Mouse (Mus musculus) CH12.LX (cell line): ENCODE results near the gene Fam118a. TPM values are rescaled to one million over a fixed set of nuclear protein-coding genes. Genes with fewer than 3 reads are reported as not detected.

Source experiments
- DNase-seq: peaks from one replicate; pipeline ENCODE4 v3.0.0-alpha.2; 2013; ENCODE audit errors: extremely low read depth
- H3K27ac ChIP-seq: 2 replicates; pipeline ENCODE4 v1.5.1; 2012; ENCODE audit warnings: low read depth, mild to moderate bottlenecking, control low read depth, moderate library complexity; ENCODE audit not compliant: insufficient read depth
- H3K27me3 ChIP-seq: replicated peaks from 2 replicates; pipeline ENCODE3; 2012; ENCODE audit warnings: inconsistent platforms
- H3K36me3 ChIP-seq, 2 experiments: replicated peaks in 1 of 2; 2 replicates each; pipeline versions ENCODE3 to v1.6.1; 2012; ENCODE audit warnings: inconsistent platforms in 1 of 2, low read length in 1 of 2, mild to moderate bottlenecking in 1 of 2, mixed read lengths in 1 of 2, moderate library complexity in 1 of 2; ENCODE audit not compliant: control insufficient read depth in 1 of 2, insufficient read depth in 1 of 2
- H3K4me1 ChIP-seq, 2 experiments: 2 replicates each; pipeline ENCODE4 v1.6.1; 2012; ENCODE audit warnings: inconsistent platforms in 1 of 2, moderate library complexity in 1 of 2; ENCODE audit not compliant: insufficient read depth in 2 of 2, control insufficient read depth in 1 of 2
- H3K4me2 ChIP-seq: 2 replicates; pipeline ENCODE4 v1.6.1; 2012; ENCODE audit warnings: low read depth, mild to moderate bottlenecking, control low read depth; ENCODE audit not compliant: poor library complexity, insufficient read depth, severe bottlenecking
- H3K4me3 ChIP-seq, 3 experiments: fragments of 150-350 bp in 1 of 3; sonication (generic) in 1 of 3; replicated peaks in 1 of 3; 2 replicates each; pipeline versions ENCODE3 to v1.5.1; 2011 to 2012; ENCODE audit warnings: low read depth in 2 of 3, low read length in 2 of 3, mild to moderate bottlenecking in 2 of 3, moderate library complexity in 2 of 3, control low read depth in 1 of 3, improper control_type of control experiment in 1 of 3, inconsistent platforms in 1 of 3, mixed read lengths in 1 of 3; ENCODE audit not compliant: poor library complexity in 1 of 3
- H3K79me2 ChIP-seq: replicated peaks from 2 replicates; pipeline ENCODE4 v1.6.1; 2012; ENCODE audit warnings: mild to moderate bottlenecking, moderate library complexity; ENCODE audit not compliant: control insufficient read depth, poor library complexity, insufficient read depth, severe bottlenecking; ENCODE audit errors: extremely low read depth
- H3K9ac ChIP-seq: 2 replicates; pipeline ENCODE4 v1.6.1; 2012; ENCODE audit warnings: low read depth, mild to moderate bottlenecking, control low read depth, moderate library complexity; ENCODE audit not compliant: insufficient read depth
- H3K9me3 ChIP-seq: replicated peaks from 2 replicates; pipeline ENCODE3; 2012; ENCODE audit warnings: low read length, inconsistent platforms, mixed read lengths
- CHD2 ChIP-seq: IDR thresholded peaks from 2 replicates; pipeline ENCODE4 v1.6.1; 2011; ENCODE audit warnings: low read length, improper control_type of control experiment
- IRF4 ChIP-seq: IDR thresholded peaks from 2 replicates; pipeline ENCODE4 v1.6.1; 2014; ENCODE audit warnings: low read depth, mild to moderate bottlenecking, inconsistent platforms, low read length, improper control_type of control experiment
- KAT2A ChIP-seq: IDR thresholded peaks from 2 replicates; pipeline ENCODE4 v1.6.1; 2012; ENCODE audit warnings: low read length, improper control_type of control experiment, inconsistent platforms; ENCODE audit not compliant: insufficient replicate concordance
- MAFK ChIP-seq: IDR thresholded peaks from 2 replicates; pipeline ENCODE4 v1.6.1; 2011; ENCODE audit warnings: low read length, improper control_type of control experiment; ENCODE audit not compliant: insufficient replicate concordance
- MAZ ChIP-seq: IDR thresholded peaks from 2 replicates; pipeline ENCODE4 v1.6.1; 2012; ENCODE audit warnings: low read depth, mild to moderate bottlenecking, inconsistent platforms, low read length, improper control_type of control experiment, moderate library complexity
- MEF2A ChIP-seq: IDR thresholded peaks from 2 replicates; pipeline ENCODE4 v1.6.1; 2014; ENCODE audit warnings: low read depth, mild to moderate bottlenecking, inconsistent platforms, low read length, improper control_type of control experiment, borderline replicate concordance
- MXI1 ChIP-seq: IDR thresholded peaks from 2 replicates; pipeline ENCODE4 v1.6.1; 2011; ENCODE audit warnings: mild to moderate bottlenecking, low read depth, low read length, improper control_type of control experiment
- MYC ChIP-seq: IDR thresholded peaks from 2 replicates; pipeline ENCODE4 v1.6.1; 2011; ENCODE audit warnings: low read depth, mild to moderate bottlenecking, improper control_type of control experiment, low read length
- PAX5 ChIP-seq: IDR thresholded peaks from 2 replicates; pipeline ENCODE4 v1.6.1; 2012; ENCODE audit warnings: low read length, inconsistent platforms, mixed read lengths
- POLR2AphosphoS2 ChIP-seq: IDR thresholded peaks from 2 replicates; pipeline ENCODE4 v1.6.1; 2011; ENCODE audit warnings: low read depth, low read length, improper control_type of control experiment
- RCOR1 ChIP-seq: conservative IDR thresholded peaks from 2 replicates; pipeline ENCODE4 v1.6.1; 2012; ENCODE audit warnings: low read depth, mild to moderate bottlenecking, inconsistent platforms, low read length, improper control_type of control experiment
- TBP ChIP-seq: conservative IDR thresholded peaks from 2 replicates; pipeline ENCODE4 v1.6.1; 2011; ENCODE audit warnings: low read depth, low read length, improper control_type of control experiment
- UBTF ChIP-seq: IDR thresholded peaks from 2 replicates; pipeline ENCODE4 v1.6.1; 2012; ENCODE audit warnings: low read depth, mild to moderate bottlenecking, inconsistent platforms, low read length, improper control_type of control experiment, moderate library complexity
- ZNF384 ChIP-seq: IDR thresholded peaks from 2 replicates; pipeline ENCODE4 v1.6.1; 2012; ENCODE audit warnings: low read depth, low read length, improper control_type of control experiment, inconsistent platforms
- dilution Hi-C: fragments of 300-500 bp; cut with MboI; formaldehyde crosslinking; loops from 2 replicates; pipeline ENCODE4 v1.14.3; 2020; ENCODE audit warnings: low sequenced_read_pairs; ENCODE audit not compliant: extremely low pct_unique_long_range_greater_than_20kb, extremely low pct_ligation_motif_present
- in situ Hi-C: fragments of 300-500 bp; cut with MboI; formaldehyde crosslinking; loops from 3 replicates; pipeline ENCODE4 v1.14.3; 2019; ENCODE audit warnings: low sequenced_read_pairs, low pct_ligation_motif_present, low pct_unique_long_range_greater_than_20kb, mixed read lengths
- polyA plus RNA-seq: library from polyadenylated mRNA; unstranded; fragments of >175 nt; gene quantifications from 2 replicates; pipeline ENCODE4 v1.2.1, GENCODE M21; 2012; ENCODE audit warnings: low read depth; ENCODE audit not compliant: insufficient read length
- total RNA-seq, 2 experiments: library from RNA; depleted of rRNA; stranded (reverse); fragments of 300-350 nt in 1 of 2; fragments of >200 nt in 1 of 2; gene quantifications; 2 replicates each; pipeline ENCODE4 v1.2.3; 2012 to 2014

Fam118a gene
- total and polyA plus RNA-seq, 3 experiments: 13.1 to 18.2 (median 15.0) TPM

DNA sequence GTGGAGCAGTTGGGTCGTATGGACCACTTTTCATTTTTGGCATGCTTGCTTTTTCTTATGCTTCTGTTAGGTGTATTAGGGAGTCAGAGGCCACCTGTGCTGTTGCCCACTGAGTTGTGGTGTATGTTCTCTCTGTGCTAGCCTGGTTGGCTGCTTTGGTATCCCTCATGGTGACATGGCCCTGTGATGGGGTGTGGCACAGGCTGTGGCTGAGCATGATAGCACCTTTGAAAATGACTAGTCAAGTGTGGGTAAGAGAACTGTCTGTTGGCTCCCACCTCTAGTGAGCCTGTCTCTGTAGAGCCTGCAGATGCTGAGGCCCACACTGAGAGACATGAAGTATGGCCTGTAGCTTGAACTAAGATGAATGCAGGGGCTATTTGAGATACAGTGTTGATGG, 21.0 kb downstream of the Fam118a start:
- Histone ChIP-seq H3K4me3 (no peak overlapping the region), H3K4me2 (no peak overlapping the region), H3K27ac (no peak overlapping the region), H3K36me3 (peaks cover 40 to 86% of the 10 kb centered on the region in 2 experiments), H3K79me2 (no peaks in the 10 kb centered on the region), H3K9ac (no peak overlapping the region), H3K9me3 (no peaks in the 10 kb centered on the region), H3K4me1 (no peaks in the 10 kb centered on the region; a peak in 1 of 4 replicates), H3K27me3 (no peaks in the 10 kb centered on the region)
- dilution Hi-C loops: no loop called here
- in situ Hi-C loops: no loop called here
- no peak for DNase-seq
- TF ChIP-seq UBTF (no peak), PAX5 (no peak), RCOR1 (no peak), MYC (no peak), IRF4 (no peak), TBP (no peak)

DNA sequence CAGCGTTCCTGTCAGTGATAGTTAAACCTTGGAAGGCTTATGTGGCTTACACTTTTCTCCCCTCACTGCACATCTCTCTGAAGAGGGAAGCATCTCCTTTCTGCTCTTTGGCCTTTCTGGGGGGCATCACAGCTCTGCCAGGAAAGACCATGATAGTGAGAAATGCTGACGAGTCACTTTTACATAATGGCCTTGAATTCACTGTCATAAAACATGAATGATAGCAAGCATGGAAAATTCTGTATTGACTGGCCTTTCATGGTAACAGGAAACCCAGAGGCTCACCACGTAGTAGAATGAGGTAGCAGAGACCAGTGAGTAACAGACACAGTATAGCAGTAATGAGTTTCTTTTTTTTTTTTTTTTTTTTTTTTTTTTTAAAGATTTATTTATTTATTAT, 25.4 kb downstream of the Fam118a start:
- no peaks in the 10 kb centered on the region for H3K27me3 ChIP-seq
- TF ChIP-seq KAT2A: no peak
- TF ChIP-seq, all 38 proteins: peak for 0
- Histone ChIP-seq H3K9me3 (no peaks in the 10 kb centered on the region), H3K79me2 (no peaks in the 10 kb centered on the region), H3K27ac (no peak overlapping the region), H3K4me1 (no peaks in the 10 kb centered on the region), H3K4me2 (no peak overlapping the region), H3K4me3 (no peak overlapping the region), H3K9ac (no peak overlapping the region), H3K36me3 (peaks cover 29 to 76% of the 10 kb centered on the region in 2 experiments)
- no peak for DNase-seq
- in situ Hi-C loops: no loop called here
- dilution Hi-C loops: no loop called here

GRCm38 (mm10) chr15:85055186-85055585, 26.4 kb downstream of the Fam118a start:
- TF ChIP-seq UBTF (no peak), MAZ (no peak), MEF2A (no peak), ZNF384 (no peak), MAFK (no peak), POLR2AphosphoS2 (no peak), MXI1 (no peak), CHD2 (no peak)
- H3K79me2 ChIP-seq: no peaks in the 10 kb centered on the region
- H3K9me3 ChIP-seq: no peaks in the 10 kb centered on the region
- H3K4me2 ChIP-seq: no peak overlapping the region
- no peaks in the 10 kb centered on the region for H3K27me3 ChIP-seq
- H3K9ac ChIP-seq: no peak overlapping the region
- in situ Hi-C loops (no loop called here), dilution Hi-C loops (no loop called here)
- H3K27ac ChIP-seq: no peak overlapping the region
- DNase-seq: no peak
- peaks cover 22 to 68% of the 10 kb centered on the region in 2 experiments for H3K36me3 ChIP-seq
- no peaks in the 10 kb centered on the region for H3K4me1 ChIP-seq
- no peak overlapping the region for H3K4me3 ChIP-seq
